Mouse (Mus musculus) neural tube, embryonic 14.5 days (tissue): ENCODE data around the gene Rac1. TPM values are rescaled to one million over a fixed set of nuclear protein-coding genes. Genes with fewer than 3 reads are reported as not detected.

Experiments
- ATAC-seq: fragments of 200-750 bp; cut with Nextera tagmentation; 2 replicates; pipeline ENCODE4 v1.8.0; 2017; ENCODE audit warnings: low read depth, mild to moderate bottlenecking, moderate TSS enrichment, moderate library complexity
- H3K27ac ChIP-seq: fragments of 300-500 bp; sonication (generic); 2 replicates; pipeline ENCODE4 v1.5.1; 2014; ENCODE audit warnings: low read depth, mild to moderate bottlenecking, control low read depth, low read length, moderate library complexity, mixed read lengths
- H3K27me3 ChIP-seq: fragments of 300-500 bp; sonication (generic); 2 replicates; pipeline ENCODE4 v1.6.1; 2014; ENCODE audit warnings: low read length; ENCODE audit not compliant: control insufficient read depth, insufficient read depth
- H3K36me3 ChIP-seq: fragments of 300-500 bp; sonication (generic); 2 replicates; pipeline ENCODE4 v1.6.1; 2014; ENCODE audit warnings: low read length, mixed read lengths; ENCODE audit not compliant: control insufficient read depth, insufficient read depth
- H3K4me1 ChIP-seq: fragments of 300-500 bp; sonication (generic); 2 replicates; pipeline ENCODE4 v1.6.1; 2014; ENCODE audit warnings: low read length; ENCODE audit not compliant: control insufficient read depth, insufficient read depth
- H3K4me2 ChIP-seq: fragments of 300-500 bp; sonication (generic); 2 replicates; pipeline ENCODE4 v1.6.1; 2014; ENCODE audit warnings: mild to moderate bottlenecking, low read depth, low read length, control low read depth
- H3K4me3 ChIP-seq: fragments of 300-500 bp; sonication (generic); 2 replicates; pipeline ENCODE4 v1.5.1; 2014; ENCODE audit warnings: low read depth, low read length, control low read depth, mixed read lengths
- H3K9ac ChIP-seq: fragments of 300-500 bp; sonication (generic); replicated peaks from 2 replicates; pipeline ENCODE4 v1.6.1; 2014; ENCODE audit warnings: low read depth, mild to moderate bottlenecking, control low read depth, low read length, mixed read lengths
- H3K9me3 ChIP-seq: fragments of 300-500 bp; sonication (generic); 2 replicates; pipeline ENCODE4 v1.6.1; 2016; ENCODE audit warnings: low read length; ENCODE audit not compliant: control insufficient read depth
- WGBS: fragments of 180-500 bp; shearing (Covaris S2); extraction: QIAGEN DNeasy Blood & Tissue Kit; methylation state at CpG from one replicate; pipeline ENCODE4 v1.1.7; 2014; 5-methylcytosine and 5-hydroxymethylcytosine counted together
- polyA plus RNA-seq: library from polyadenylated mRNA; unstranded; fragments of >200 nt; fragmentation: Nextera tagmentation; extraction: Ambion mirVana; gene quantifications from 2 replicates; pipeline ENCODE4 v1.2.1, GENCODE M21; 2014

Rac1 gene
- polyA plus RNA-seq, 1 experiment from 2014 or later: 454 TPM

GRCm38 (mm10) chr5:143517436-143517835 lies 10.4 kb downstream of the Rac1 start:
- Histone ChIP-seq H3K27me3 (no peaks in the 10 kb centered on the region), H3K4me1 (0 out of 2 replicates have a peak, but pooled peaks cover 3% of the 10 kb centered on the region), H3K36me3 (peaks cover 17% of the 10 kb centered on the region), H3K4me2 (no peak overlapping the region), H3K27ac (no peak overlapping the region), H3K9me3 (no peaks in the 10 kb centered on the region), H3K4me3 (no peak overlapping the region), H3K9ac (no peak overlapping the region)
- no peak for ATAC-seq
- WGBS: 83% methylated on average over 6 of the region's 6 CpGs

GRCm38 (mm10) chr5:143517005-143517404 lies 10.8 kb downstream of the Rac1 start:
- ATAC-seq: no peak
- no peak overlapping the region for H3K4me2 ChIP-seq
- no peaks in the 10 kb centered on the region for H3K9me3 ChIP-seq
- WGBS: 90% methylated on average over 11 of the region's 11 CpGs
- H3K4me3 ChIP-seq: no peak overlapping the region
- H3K9ac ChIP-seq: no peak overlapping the region
- no peak overlapping the region for H3K27ac ChIP-seq
- H3K27me3 ChIP-seq: no peaks in the 10 kb centered on the region
- 0 out of 2 replicates have a peak, but pooled peaks cover 3% of the 10 kb centered on the region for H3K4me1 ChIP-seq
- H3K36me3 ChIP-seq: peaks cover 18% of the 10 kb centered on the region

DNA sequence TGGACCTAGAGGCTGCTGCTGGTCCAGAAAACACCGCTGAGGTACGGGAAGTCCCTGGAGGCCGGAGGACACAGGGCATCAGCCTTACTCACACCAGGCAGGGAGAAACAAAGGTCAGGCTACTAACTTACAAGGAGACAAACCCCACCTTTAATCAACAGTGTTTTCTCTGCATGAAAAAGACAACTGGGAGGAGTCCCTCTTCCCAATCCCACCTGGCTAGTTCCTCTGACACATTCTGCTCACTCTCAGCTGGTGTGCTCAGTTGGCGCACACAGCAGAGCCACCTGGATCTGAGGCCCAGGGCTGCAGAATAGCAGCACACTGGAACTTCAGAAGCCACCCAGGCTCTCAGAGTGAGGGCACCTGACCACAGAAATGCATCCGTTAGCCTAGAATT lies 13.0 kb downstream of the Rac1 start:
- Histone ChIP-seq H3K4me3 (no peak overlapping the region), H3K4me2 (no peak overlapping the region), H3K9ac (no peak overlapping the region), H3K36me3 (peaks cover 22% of the 10 kb centered on the region), H3K4me1 (no peaks in the 10 kb centered on the region), H3K9me3 (no peaks in the 10 kb centered on the region), H3K27ac (no peak overlapping the region), H3K27me3 (no peaks in the 10 kb centered on the region)
- WGBS: 93% methylated on average over 5 of the region's 5 CpGs
- no peak for ATAC-seq

DNA sequence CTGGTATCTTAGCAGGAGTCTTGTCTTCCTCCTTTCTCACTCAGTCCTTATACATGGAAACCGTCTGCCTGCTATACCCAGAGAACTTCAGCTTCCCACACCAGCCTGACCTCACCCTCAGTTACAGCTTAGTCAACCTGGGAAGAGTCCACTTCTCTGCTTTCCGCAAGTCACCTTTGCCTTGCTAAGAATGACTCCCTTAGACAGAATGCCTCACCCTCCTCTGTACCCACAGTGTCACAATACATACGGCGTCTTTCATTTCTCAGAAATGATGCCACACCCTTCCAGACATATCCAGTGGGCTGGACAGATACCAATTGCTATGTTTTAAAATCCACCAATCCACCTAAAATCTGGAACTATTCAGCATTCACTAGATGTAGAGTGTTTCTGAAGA lies 15.5 kb downstream of the Rac1 start:
- Histone ChIP-seq H3K4me3 (no peak overlapping the region), H3K9me3 (no peaks in the 10 kb centered on the region), H3K27me3 (no peaks in the 10 kb centered on the region), H3K4me2 (no peak overlapping the region), H3K27ac (no peak overlapping the region), H3K36me3 (peaks cover 22% of the 10 kb centered on the region), H3K4me1 (no peaks in the 10 kb centered on the region), H3K9ac (no peak overlapping the region)
- 95% methylated on average over 4 of the region's 4 CpGs for WGBS
- ATAC-seq: no peak

DNA sequence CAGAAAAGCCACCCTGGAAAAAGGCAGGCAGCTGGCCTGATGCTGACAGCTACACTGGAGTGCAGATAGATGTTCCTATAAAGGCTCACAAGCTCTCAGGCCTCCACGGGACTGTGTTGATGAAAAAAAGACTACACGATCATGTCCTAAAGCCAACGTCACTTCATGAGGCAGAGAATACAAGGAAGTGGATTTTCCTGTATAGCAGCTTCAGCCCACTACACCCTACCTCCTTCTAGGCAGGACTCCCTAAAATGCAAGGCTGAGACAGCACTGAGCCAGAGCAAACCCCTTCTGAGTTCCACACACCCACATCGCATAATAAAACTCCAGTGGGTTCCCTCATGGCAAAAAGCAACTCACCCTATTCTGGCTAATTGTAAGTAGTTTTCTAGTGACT lies 16.3 kb downstream of the Rac1 start:
- Histone ChIP-seq H3K4me3 (no peak overlapping the region), H3K4me1 (no peaks in the 10 kb centered on the region), H3K9ac (no peak overlapping the region), H3K4me2 (no peak overlapping the region), H3K27me3 (no peaks in the 10 kb centered on the region), H3K36me3 (peaks cover 21% of the 10 kb centered on the region), H3K9me3 (no peaks in the 10 kb centered on the region), H3K27ac (no peak overlapping the region)
- no peak for ATAC-seq
- WGBS: 87% methylated on average over 4 of the region's 4 CpGs

- Histone ChIP-seq H3K9me3 (no peaks in the 10 kb centered on the region), H3K27me3 (no peaks in the 10 kb centered on the region), H3K4me3 (no peak overlapping the region), H3K27ac (no peak overlapping the region), H3K4me1 (no peaks in the 10 kb centered on the region), H3K4me2 (no peak overlapping the region), H3K36me3 (peaks cover 16% of the 10 kb centered on the region), H3K9ac (no peak overlapping the region)
- ATAC-seq: no peak
- WGBS: 89% methylated on average over 11 of the region's 11 CpGs
Observed at GRCm38 (mm10) chr5:143509737-143510136, 18.1 kb downstream of the Rac1 start.

- no peaks in the 10 kb centered on the region for H3K9me3 ChIP-seq
- H3K4me2 ChIP-seq: no peak overlapping the region
- H3K4me1 ChIP-seq: no peaks in the 10 kb centered on the region
- H3K4me3 ChIP-seq: no peak overlapping the region
- no peak overlapping the region for H3K27ac ChIP-seq
- no peaks in the 10 kb centered on the region for H3K27me3 ChIP-seq
- WGBS: 85% methylated on average over 9 of the region's 9 CpGs
- no peak for ATAC-seq
- no peak overlapping the region for H3K9ac ChIP-seq
- peaks cover 18% of the 10 kb centered on the region for H3K36me3 ChIP-seq
Observed at GRCm38 (mm10) chr5:143509294-143509693, 18.5 kb downstream of the Rac1 start.

DNA sequence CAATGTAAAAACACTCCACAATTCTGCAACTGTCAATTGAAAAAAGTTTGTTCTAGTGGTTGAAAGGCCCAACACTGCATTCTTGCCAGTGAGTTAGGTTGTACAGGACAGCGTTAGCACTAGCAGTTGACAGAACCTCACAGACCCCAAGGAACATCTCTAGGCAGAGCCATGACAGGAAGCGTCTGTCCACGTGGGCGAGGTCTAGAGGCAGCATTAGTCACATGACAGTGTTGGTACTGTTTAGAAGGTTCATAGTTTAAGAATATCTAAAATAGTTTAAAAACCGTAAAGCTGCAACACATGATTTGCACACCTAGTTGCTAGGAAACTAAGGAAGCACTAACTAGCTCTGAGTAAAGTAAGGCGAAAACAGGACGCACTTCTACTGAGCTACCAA lies 22.3 kb downstream of the Rac1 start:
- Histone ChIP-seq H3K4me2 (no peak overlapping the region), H3K9me3 (no peaks in the 10 kb centered on the region), H3K27ac (no peak overlapping the region), H3K4me1 (no peaks in the 10 kb centered on the region), H3K9ac (no peak overlapping the region), H3K27me3 (no peaks in the 10 kb centered on the region), H3K4me3 (no peak overlapping the region), H3K36me3 (peaks cover 29% of the 10 kb centered on the region)
- WGBS: 92% methylated on average over 7 of the region's 7 CpGs
- ATAC-seq: no peak

GRCm38 (mm10) chr5:143505056-143505455 lies 22.8 kb downstream of the Rac1 start:
- Histone ChIP-seq H3K9ac (no peak overlapping the region), H3K27me3 (no peaks in the 10 kb centered on the region), H3K9me3 (no peaks in the 10 kb centered on the region), H3K4me3 (no peak overlapping the region), H3K36me3 (peaks cover 29% of the 10 kb centered on the region), H3K27ac (no peak overlapping the region), H3K4me1 (no peaks in the 10 kb centered on the region), H3K4me2 (no peak overlapping the region)
- no peak for ATAC-seq
- WGBS: 89% methylated on average over 8 of the region's 8 CpGs

- Histone ChIP-seq H3K27me3 (no peaks in the 10 kb centered on the region), H3K27ac (no peak overlapping the region), H3K4me2 (no peak overlapping the region), H3K9ac (no peak overlapping the region), H3K36me3 (peaks cover 29% of the 10 kb centered on the region), H3K4me3 (no peak overlapping the region), H3K9me3 (no peaks in the 10 kb centered on the region), H3K4me1 (no peaks in the 10 kb centered on the region)
- ATAC-seq: no peak
- WGBS: 70% methylated on average over 3 of the region's 3 CpGs
Observed at GRCm38 (mm10) chr5:143504453-143504852, 23.4 kb downstream of the Rac1 start.
